In the genomic region with DNA sequence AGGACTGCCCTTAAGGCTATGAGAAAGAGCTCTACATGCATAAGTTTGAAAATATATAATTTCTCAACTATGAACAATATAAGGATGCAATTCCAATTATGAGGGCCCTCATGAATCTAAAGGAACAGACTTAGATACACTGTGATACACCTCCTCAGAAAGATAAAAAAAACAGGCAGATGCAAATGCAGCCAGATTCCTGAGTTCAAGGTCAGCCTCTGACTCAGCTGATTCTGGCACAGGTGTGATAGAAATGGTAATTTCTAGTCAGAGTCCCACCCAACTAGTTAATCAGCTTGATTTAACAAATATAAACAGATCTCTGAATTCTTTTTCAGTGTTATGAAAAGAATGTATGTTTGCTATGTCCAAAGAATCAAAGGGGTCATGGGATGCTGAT, we compare ENCODE assay signal across 12 mouse cellular contexts.
"Had no signal": no experiment of that assay in that cellular context is flagged by ENCODE, and none has a peak within 500 bp of the region (broad histone marks: within the 10 kb centered on the region; RNA-seq: fewer than 3 reads in every experiment).

No protein-coding gene starts in this region.

- DNase-seq: lung, adult 18-20 months; lung, embryonic 14.5 days; lung, postnatal 10 days; lung, postnatal 4 days; retina, postnatal 1 day; right cerebral cortex, adult 18-20 months; right cerebral cortex, postnatal 25 days; right cerebral cortex, postnatal 4 days; spleen, adult 18-20 months; thymus, adult 18-20 months; thymus, postnatal 14 days; thymus, postnatal 36 days had no signal
